Mouse (Mus musculus) olfactory bulb, adult 2 months (tissue): ENCODE data around the gene Tmem25.

ENCODE experiments used
- CTCF ChIP-seq: fragments of 200-500 bp; IDR thresholded peaks from 2 replicates; pipeline ENCODE4 v1.5.1; 2012; ENCODE audit warnings: low read depth, mild to moderate bottlenecking, low read length, moderate library complexity; ENCODE audit not compliant: insufficient read depth
- POLR2A ChIP-seq: fragments of 200-500 bp; IDR thresholded peaks from 2 replicates; pipeline ENCODE4 v1.6.1; 2012; ENCODE audit warnings: mild to moderate bottlenecking, low read depth, low read length, moderate library complexity; ENCODE audit not compliant: insufficient read depth

DNA sequence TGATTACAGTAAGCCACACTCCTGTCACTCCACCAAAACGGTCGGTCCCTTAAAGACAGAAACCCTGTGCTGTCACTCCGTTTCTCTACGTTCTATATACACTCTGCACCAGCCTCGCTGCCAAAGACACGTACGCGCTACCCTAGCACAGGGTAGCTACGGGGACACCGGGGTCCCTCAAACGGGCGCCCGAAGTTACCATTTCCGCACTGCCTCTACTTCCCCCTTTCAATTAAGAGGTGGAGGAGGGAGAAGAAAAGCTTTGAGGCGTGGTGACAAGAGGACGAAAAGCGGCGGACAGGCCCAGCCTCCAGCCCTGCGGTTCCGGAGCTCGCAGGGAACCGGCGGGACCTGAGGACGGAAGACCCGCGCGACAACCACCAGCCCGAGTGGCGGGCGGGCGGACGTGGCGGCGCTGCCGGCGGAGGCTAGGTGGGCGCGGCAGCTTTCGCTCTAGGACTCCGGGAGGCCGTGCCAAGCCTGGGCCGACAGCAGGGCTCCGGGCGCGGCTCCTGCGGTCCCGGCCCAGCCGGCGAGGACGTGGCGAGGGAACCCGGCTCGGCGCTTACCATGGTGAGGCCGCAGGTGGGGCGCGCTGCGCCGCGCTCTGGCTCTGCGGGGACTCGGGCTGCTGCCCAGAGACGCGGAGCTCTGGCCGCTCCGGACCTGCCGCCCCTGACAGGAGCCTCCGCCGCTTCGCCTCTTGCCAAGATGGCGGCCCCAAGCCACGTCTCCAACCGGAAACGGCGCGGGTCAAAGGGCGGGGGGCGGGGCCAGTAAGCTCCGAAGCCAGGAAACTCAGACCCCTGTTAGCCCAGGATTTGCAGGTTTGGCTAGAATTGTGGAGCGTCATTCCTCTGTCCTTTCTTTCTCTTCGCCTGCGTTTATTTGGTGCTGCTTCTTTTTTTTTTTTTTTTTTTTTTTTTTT lies 31.7 kb downstream of the Tmem25 start, which contains the start of the genes Arcn1 and Ift46:
- TF ChIP-seq CTCF (no peak), POLR2A (peak; percentile 71)
